Mouse (Mus musculus) erythroblast, embryonic 14.5 days (primary cell): Measurements from ENCODE around the gene Mas1.

Source experiments
- GATA1 ChIP-seq: IDR thresholded peaks from 2 replicates; pipeline ENCODE4 v1.6.1; 2012; ENCODE audit warnings: low read length, inconsistent platforms, mixed read lengths
- TAL1 ChIP-seq: IDR thresholded peaks from 3 replicates; pipeline ENCODE4 v1.6.1; 2012; ENCODE audit warnings: low read length, inconsistent platforms, mixed read lengths

DNA sequence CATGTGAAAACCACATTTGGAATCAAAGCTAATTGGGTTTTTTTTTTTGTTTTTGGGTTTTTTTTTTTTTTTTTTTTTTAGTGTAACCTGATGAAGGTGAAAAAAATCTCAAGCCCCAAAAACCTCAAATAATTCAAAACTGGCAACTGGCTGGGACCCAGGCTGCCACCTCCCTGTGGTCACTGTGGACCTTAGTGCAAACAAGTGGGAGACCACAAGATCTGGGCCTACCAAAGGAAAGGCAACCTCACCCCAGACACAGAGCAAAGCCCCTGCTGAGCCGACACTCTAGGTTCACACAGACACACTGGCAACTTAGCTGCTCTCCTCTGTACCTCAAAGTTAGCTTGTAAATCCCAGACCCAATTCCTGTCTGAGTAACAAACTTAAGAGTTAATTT lies 36.4 kb upstream of the Mas1 start:
- TF ChIP-seq GATA1 (no peak), TAL1 (no peak)
